Mouse (Mus musculus) left cerebral cortex, postnatal 4 days (tissue): ENCODE measurements around the gene Defb26. TPM values are rescaled to one million over a fixed set of nuclear protein-coding genes. Genes with fewer than 3 reads are reported as not detected.
A peak's percentile ranks its signal among the peaks of the same experiment; 100 is the strongest.

Experiments used
- DNase-seq: peaks from one replicate; pipeline ENCODE4 v3.0.0-alpha.2; 2022
- intact Hi-C: fragments of 180-260 bp; cut with DNase I; formaldehyde crosslinking; loops from one replicate; pipeline ENCODE4 v1.15.1; 2025
- total RNA-seq, 2 experiments: library from RNA; stranded (reverse); gene quantifications; 2 replicates each; pipeline ENCODE4 v1.2.3; 2021

Gene Defb26
- not detected for total RNA-seq

GRCm38 (mm10) chr2:152511592-152511991 lies at the start of gene Defb26:
TSS of gene Defb26 (minus strand) at chr2:152511692.
- DNase-seq = no peak
- intact Hi-C loops = no loop called here

- DNase-seq = no peak
- intact Hi-C loops = no loop called here
Measured at GRCm38 (mm10) chr2:152556655-152557054, 45.2 kb upstream of the Defb26 start.

GRCm38 (mm10) chr2:152553774-152554423 lies 42.4 kb upstream of the Defb26 start:
- peak; percentile 59 for DNase-seq
- intact Hi-C loops = no loop called here

GRCm38 (mm10) chr2:152548124-152548523 lies 36.6 kb upstream of the Defb26 start:
- intact Hi-C loops = no loop called here
- DNase-seq = no peak

- intact Hi-C loops = loop anchor here (2.0 kb wide), 1 partner anchor 76 kb away; no protein-coding TSS in a partner anchor
- DNase-seq = peak; percentile 64
Measured at GRCm38 (mm10) chr2:152544691-152545090, 33.2 kb upstream of the Defb26 start.

GRCm38 (mm10) chr2:152543478-152543877 lies 32.0 kb upstream of the Defb26 start:
- intact Hi-C loops = no loop called here
- DNase-seq = no peak

- intact Hi-C loops = no loop called here
- DNase-seq = no peak
Measured at GRCm38 (mm10) chr2:152542897-152543296, 31.4 kb upstream of the Defb26 start.

- DNase-seq = no peak
- intact Hi-C loops = no loop called here
Measured at GRCm38 (mm10) chr2:152541979-152542378, 30.5 kb upstream of the Defb26 start.

GRCm38 (mm10) chr2:152539944-152540710 lies 28.6 kb upstream of the Defb26 start, which contains the start of gene Defb29:
TSS of gene Defb29 (minus strand) at chr2:152540098.
- peak; percentile 4 for DNase-seq
- intact Hi-C loops = no loop called here

- intact Hi-C loops = no loop called here
- DNase-seq = no peak
Measured at GRCm38 (mm10) chr2:152517981-152518380, 6.5 kb upstream of the Defb26 start, which contains the start of gene Defb28. TSS of gene Defb28 (plus strand) at chr2:152518255.

- DNase-seq = no peak
- intact Hi-C loops = no loop called here
Measured at GRCm38 (mm10) chr2:152516084-152516483, 4.6 kb upstream of the Defb26 start.

GRCm38 (mm10) chr2:152503950-152504349 lies 7.5 kb downstream of the Defb26 start:
- intact Hi-C loops = no loop called here
- no peak for DNase-seq

- DNase-seq = no peak
- intact Hi-C loops = no loop called here
Measured at GRCm38 (mm10) chr2:152500863-152501229, 10.6 kb downstream of the Defb26 start.

GRCm38 (mm10) chr2:152500204-152500862 lies 11.2 kb downstream of the Defb26 start:
- intact Hi-C loops = no loop called here
- no peak for DNase-seq

GRCm38 (mm10) chr2:152498020-152498419 lies 13.5 kb downstream of the Defb26 start:
- DNase-seq = no peak
- intact Hi-C loops = no loop called here

GRCm38 (mm10) chr2:152493151-152493550 lies 18.3 kb downstream of the Defb26 start:
- no peak for DNase-seq
- intact Hi-C loops = no loop called here

GRCm38 (mm10) chr2:152490038-152490437 lies 21.5 kb downstream of the Defb26 start, which contains the start of gene Defb22:
TSS of gene Defb22 (minus strand) at chr2:152490138.
- intact Hi-C loops = no loop called here
- no peak for DNase-seq

- no peak for DNase-seq
- intact Hi-C loops = no loop called here
Measured at GRCm38 (mm10) chr2:152487024-152487423, 24.5 kb downstream of the Defb26 start.

- intact Hi-C loops = no loop called here
Measured at GRCm38 (mm10) chr2:152481726-152482125, 29.8 kb downstream of the Defb26 start.

GRCm38 (mm10) chr2:152480881-152481280 lies 30.6 kb downstream of the Defb26 start:
- intact Hi-C loops = no loop called here

More at GRCm38 (mm10) chr2:152481726-152482125, 29.8 kb downstream of the Defb26 start:
- no peak for DNase-seq

GRCm38 (mm10) chr2:152476763-152477162 lies 34.7 kb downstream of the Defb26 start, which contains the start of gene Defb20:
TSS of gene Defb20 (plus strand) at chr2:152477063.
- intact Hi-C loops = no loop called here
- no peak for DNase-seq

More at GRCm38 (mm10) chr2:152480881-152481280, 30.6 kb downstream of the Defb26 start:
- DNase-seq = no peak
